Mouse (Mus musculus) kidney, postnatal 0 days (tissue): ENCODE measurements at regions not wholly inside any gene's neighbourhood (a gene's known extent, or its start where the extent isn't known, plus 50 kb on each side); places are given as distances from the start of the nearest gene placed in this dataset.

ENCODE experiments used
- ATAC-seq: fragments of 200-750 bp; cut with Nextera tagmentation; replicated peaks from 2 replicates; pipeline ENCODE4 v1.8.0; 2017; ENCODE audit warnings: low read depth, moderate number of reproducible peaks, moderate TSS enrichment, moderate library complexity; ENCODE audit not compliant: low FRiP score
- DNase-seq: peaks from one replicate; pipeline ENCODE4 v3.0.0-alpha.2; 2016; ENCODE audit warnings: low spot score
- H3K27ac ChIP-seq: fragments of 300-500 bp; sonication (generic); 2 replicates; pipeline ENCODE4 v1.5.1; 2014; ENCODE audit warnings: mild to moderate bottlenecking
- H3K27me3 ChIP-seq: fragments of 300-500 bp; sonication (generic); 2 replicates; pipeline ENCODE4 v1.6.1; 2014; ENCODE audit warnings: low read length, mixed read lengths; ENCODE audit not compliant: insufficient read depth
- H3K36me3 ChIP-seq: fragments of 300-500 bp; sonication (generic); 2 replicates; pipeline ENCODE4 v1.6.1; 2014; ENCODE audit warnings: low read length, mixed read lengths; ENCODE audit not compliant: insufficient read depth
- H3K4me1 ChIP-seq: fragments of 300-500 bp; sonication (generic); replicated peaks from 2 replicates; pipeline ENCODE4 v1.6.1; 2014; ENCODE audit warnings: antibody characterized with exemption, low read length, mixed read lengths; ENCODE audit not compliant: insufficient read depth
- H3K4me2 ChIP-seq: fragments of 300-500 bp; sonication (generic); 2 replicates; pipeline ENCODE4 v1.6.1; 2014; ENCODE audit warnings: mild to moderate bottlenecking, low read length, moderate library complexity, mixed read lengths
- H3K4me3 ChIP-seq: fragments of 300-500 bp; sonication (generic); replicated peaks from 2 replicates; pipeline ENCODE4 v1.5.1; 2014; ENCODE audit warnings: low read depth, low read length
- H3K9ac ChIP-seq: fragments of 300-500 bp; sonication (generic); 2 replicates; pipeline ENCODE4 v1.6.1; 2014; ENCODE audit warnings: low read depth, low read length
- H3K9me3 ChIP-seq: fragments of 300-500 bp; sonication (generic); replicated peaks from 2 replicates; pipeline ENCODE4 v1.6.1; 2016; ENCODE audit warnings: low read length, inconsistent platforms, mixed read lengths
- CTCF ChIP-seq: IDR thresholded peaks from 2 replicates; pipeline ENCODE4 v1.5.1; 2016; ENCODE audit warnings: antibody characterized with exemption, low read depth, mild to moderate bottlenecking, moderate library complexity
- WGBS: fragments of 180-500 bp; shearing (Covaris S2); extraction: QIAGEN DNeasy Blood & Tissue Kit; methylation state at CpG from one replicate; pipeline ENCODE4 v1.1.7; 2014; 5-methylcytosine and 5-hydroxymethylcytosine counted together

DNA sequence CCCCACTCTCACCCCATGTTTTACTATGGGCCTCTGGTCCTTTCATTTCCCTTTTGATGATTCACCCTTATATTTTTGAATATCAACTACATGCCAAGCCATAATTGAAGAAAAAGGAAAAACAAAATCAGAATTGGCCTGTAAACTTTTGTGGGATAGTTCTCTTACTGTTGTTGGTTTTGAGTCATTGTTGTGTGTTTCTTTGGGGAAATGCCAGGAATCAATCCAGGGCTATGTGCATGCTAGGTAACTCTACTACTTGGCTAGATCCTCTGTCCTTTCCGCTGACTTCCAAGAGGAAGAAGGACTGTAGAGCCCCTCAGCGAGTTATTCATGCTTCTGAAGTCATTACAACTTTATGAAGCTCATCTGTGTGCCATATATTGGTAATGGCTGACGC is 175.0 kb upstream of the Cited2 start:
- TF ChIP-seq CTCF, result no peak
- H3K27ac ChIP-seq, result no peak overlapping the region
- no peaks in the 10 kb centered on the region for H3K9me3 ChIP-seq
- no peak for ATAC-seq
- H3K4me2 ChIP-seq, result no peak overlapping the region
- H3K9ac ChIP-seq, result no peak overlapping the region
- H3K36me3 ChIP-seq, result no peaks in the 10 kb centered on the region
- no peaks in the 10 kb centered on the region for H3K27me3 ChIP-seq
- no peak overlapping the region for H3K4me3 ChIP-seq
- no peak for DNase-seq
- no peaks in the 10 kb centered on the region for H3K4me1 ChIP-seq
- WGBS, result 91% methylated on average over 3 of the region's 3 CpGs

DNA sequence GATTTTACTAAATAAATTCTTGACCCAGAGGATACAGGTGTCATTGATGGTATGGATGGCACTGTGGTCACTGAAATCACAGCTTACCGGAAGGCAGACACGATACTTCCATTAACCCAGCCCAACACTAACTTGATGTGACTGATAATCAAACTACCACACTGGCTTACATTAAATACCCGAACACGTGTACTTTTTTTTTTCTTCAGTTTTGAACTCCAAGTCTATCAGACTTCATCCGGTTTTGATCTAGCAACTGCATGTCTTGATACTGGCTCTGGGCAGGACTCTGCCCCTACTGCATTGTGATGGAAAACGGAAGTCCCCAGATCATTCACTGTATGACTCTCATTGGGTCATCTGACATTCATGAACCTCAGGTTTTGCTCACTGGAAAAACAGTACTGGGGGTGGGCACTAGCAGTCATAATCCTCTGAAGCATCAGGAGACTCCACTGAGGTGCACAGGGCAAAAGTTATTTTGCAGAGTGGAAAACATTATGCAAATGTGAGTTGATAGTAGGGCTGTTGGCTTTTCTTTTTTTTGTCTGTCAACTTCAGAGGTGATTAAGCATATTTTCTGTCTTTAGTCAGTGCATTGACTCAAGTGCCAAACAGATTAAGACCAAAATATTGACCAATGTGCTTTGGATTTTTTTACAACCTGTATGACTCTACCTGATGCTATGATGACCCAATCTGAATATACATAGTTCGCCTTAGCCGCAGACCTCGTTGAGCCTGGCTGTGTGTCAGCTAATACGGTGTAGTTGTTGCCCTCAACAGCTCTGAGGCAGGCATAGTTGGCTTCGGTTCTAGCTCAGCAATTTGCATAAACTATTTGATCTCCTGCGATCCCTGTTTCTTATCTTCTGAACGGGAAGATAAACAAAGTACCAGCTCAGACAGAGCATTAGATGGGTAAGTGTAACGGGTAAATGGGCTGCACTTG is 174.1 kb upstream of the Cited2 start:
- Histone ChIP-seq H3K27ac (peak overlapping the region; percentile 67), H3K9ac (no peak overlapping the region), H3K36me3 (no peaks in the 10 kb centered on the region), H3K27me3 (no peaks in the 10 kb centered on the region), H3K4me1 (no peaks in the 10 kb centered on the region), H3K4me3 (no peak overlapping the region), H3K9me3 (no peaks in the 10 kb centered on the region), H3K4me2 (peak overlapping the region; percentile 30)
- no peak for TF ChIP-seq CTCF
- ATAC-seq (peak; percentile 63; the same call in 1 of the 2 replicates), DNase-seq (no peak)
- WGBS, result 63% methylated on average over 14 of the region's 14 CpGs

DNA sequence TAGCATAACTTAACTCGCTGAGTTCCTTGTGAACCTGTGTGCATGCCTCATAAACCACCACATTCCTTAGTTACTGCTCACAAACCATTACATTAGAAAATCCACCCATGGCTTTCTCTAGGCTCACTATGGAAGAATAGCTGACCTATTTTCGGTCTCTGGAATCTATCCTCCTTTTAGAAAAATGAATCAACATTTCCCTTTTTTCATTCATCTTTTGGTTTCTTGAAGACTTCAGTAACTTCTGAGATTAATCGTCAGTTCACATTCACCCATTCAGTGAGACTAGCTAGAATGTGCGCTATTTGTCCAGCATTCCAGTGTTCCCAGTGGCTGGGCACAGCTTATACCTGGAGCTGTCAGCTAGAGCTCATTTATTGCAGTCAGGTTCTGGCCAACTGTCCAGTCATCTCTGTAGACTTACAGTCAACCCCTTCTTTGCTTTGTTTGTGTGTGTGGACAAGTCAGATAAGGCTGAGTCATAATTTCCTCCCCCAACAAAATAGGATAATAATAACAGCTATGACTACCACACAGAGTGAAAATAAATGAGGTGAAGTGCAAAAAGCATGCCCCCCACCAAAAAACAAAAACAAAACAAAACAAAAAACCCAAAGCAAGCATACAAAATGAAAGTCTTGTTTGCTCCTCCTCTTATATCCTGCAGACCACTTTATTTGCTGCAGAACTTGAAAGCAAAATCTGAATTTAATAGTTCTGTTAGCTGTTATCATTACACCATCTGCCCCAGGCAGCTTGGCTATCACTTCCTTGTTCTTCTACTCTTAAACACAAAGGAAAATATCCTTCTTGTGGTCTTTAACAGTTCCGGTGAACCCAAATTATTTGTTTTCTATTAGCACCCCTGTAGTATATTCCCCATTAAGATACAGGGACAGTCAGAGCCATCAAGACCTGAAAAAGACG is 173.0 kb upstream of the Cited2 start:
- H3K36me3 ChIP-seq, result no peaks in the 10 kb centered on the region
- H3K27ac ChIP-seq, result peak overlapping the region; percentile 67
- H3K27me3 ChIP-seq, result no peaks in the 10 kb centered on the region
- TF ChIP-seq CTCF, result no peak
- H3K4me1 ChIP-seq, result no peaks in the 10 kb centered on the region
- H3K4me3 ChIP-seq, result no peak overlapping the region
- no peaks in the 10 kb centered on the region for H3K9me3 ChIP-seq
- peak overlapping the region; percentile 30; the same call in 1 of the 2 replicates for H3K4me2 ChIP-seq
- DNase-seq (peak; percentile 60), ATAC-seq (peak; percentile 87; the same call in 1 of the 2 replicates)
- H3K9ac ChIP-seq, result no peak overlapping the region
- 57% methylated on average over 6 of the region's 6 CpGs for WGBS

DNA sequence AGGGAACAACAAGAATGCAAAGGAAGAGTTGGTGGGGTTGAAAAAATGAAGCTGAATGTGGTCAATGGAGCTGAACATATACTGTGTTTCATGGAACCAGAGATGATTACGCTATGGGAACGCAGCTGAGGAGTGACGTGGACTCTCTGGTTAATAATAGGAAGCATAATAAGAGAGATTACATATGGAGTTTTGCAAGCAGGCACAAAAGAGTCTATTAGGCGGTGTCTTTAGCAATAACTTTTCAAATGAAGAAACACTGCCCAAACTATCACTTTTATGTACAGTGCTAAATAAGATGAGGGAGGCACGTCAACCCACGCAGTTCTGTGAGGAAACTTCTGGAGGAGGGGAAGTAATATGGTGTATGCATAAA is 172.4 kb upstream of the Cited2 start:
- no peak for ATAC-seq
- TF ChIP-seq CTCF, result no peak
- peak overlapping the region; percentile 67 for H3K27ac ChIP-seq
- no peaks in the 10 kb centered on the region for H3K27me3 ChIP-seq
- H3K9me3 ChIP-seq, result no peaks in the 10 kb centered on the region
- H3K4me2 ChIP-seq, result no peak overlapping the region
- H3K4me3 ChIP-seq, result no peak overlapping the region
- no peak for DNase-seq
- no peaks in the 10 kb centered on the region for H3K4me1 ChIP-seq
- H3K36me3 ChIP-seq, result no peaks in the 10 kb centered on the region
- 75% methylated on average over 6 of the region's 6 CpGs for WGBS
- no peak overlapping the region for H3K9ac ChIP-seq

DNA sequence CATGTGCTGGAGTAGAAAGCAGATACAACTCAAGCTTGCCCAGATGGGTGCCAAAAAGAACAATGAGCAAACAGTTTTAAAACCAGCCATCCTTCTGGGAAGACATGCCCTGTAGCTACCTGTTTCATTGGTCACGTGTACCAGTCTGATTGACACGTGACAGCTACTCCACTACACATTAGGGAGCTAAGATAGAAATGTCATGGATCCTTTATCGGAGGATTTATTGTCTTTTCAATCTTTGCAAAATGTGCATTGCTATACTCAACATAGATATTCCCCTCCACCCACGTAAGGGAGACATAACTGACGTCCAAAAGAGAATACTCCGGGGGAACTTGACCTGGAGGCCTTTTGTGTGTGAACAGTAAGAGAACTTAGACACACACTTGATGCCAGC is 171.1 kb upstream of the Cited2 start:
- H3K27me3 ChIP-seq, result no peaks in the 10 kb centered on the region
- H3K36me3 ChIP-seq, result no peaks in the 10 kb centered on the region
- no peak for TF ChIP-seq CTCF
- ATAC-seq (no peak), DNase-seq (no peak)
- no peak overlapping the region for H3K4me3 ChIP-seq
- no peak overlapping the region for H3K4me2 ChIP-seq
- WGBS, result 89% methylated on average over 6 of the region's 6 CpGs
- no peaks in the 10 kb centered on the region for H3K9me3 ChIP-seq
- H3K9ac ChIP-seq, result no peak overlapping the region
- H3K4me1 ChIP-seq, result no peaks in the 10 kb centered on the region
- no peak overlapping the region for H3K27ac ChIP-seq

DNA sequence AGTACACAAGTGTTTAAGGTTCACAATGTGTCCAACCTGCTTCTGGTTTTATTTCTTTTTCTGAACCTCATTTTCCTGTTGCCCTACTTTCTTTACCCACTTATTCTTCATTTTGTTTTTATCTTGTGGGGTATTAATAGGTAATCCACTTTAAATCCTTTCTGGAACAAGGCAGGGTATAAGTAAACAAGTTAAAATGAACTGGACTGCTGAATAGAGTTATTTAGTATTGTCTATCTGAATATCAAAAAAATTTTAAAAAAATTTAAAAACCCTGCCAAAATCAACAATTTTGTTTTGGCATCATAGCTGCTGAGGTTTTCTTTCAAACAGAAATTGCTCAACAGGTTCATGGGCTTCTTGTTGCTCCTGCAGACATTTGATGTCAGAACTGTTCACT is 170.7 kb upstream of the Cited2 start:
- H3K9ac ChIP-seq, result no peak overlapping the region
- ATAC-seq, result no peak
- no peak overlapping the region for H3K4me3 ChIP-seq

More for the DNA sequence above, 170.7 kb upstream of the Cited2 start:
- DNase-seq, result no peak
- H3K27me3 ChIP-seq, result no peaks in the 10 kb centered on the region
- H3K4me1 ChIP-seq, result no peaks in the 10 kb centered on the region
- H3K27ac ChIP-seq, result no peak overlapping the region
- no peaks in the 10 kb centered on the region for H3K36me3 ChIP-seq
- H3K9me3 ChIP-seq, result no peaks in the 10 kb centered on the region
- TF ChIP-seq CTCF, result no peak
- no peak overlapping the region for H3K4me2 ChIP-seq
